Comparison of ENCODE assay signal across 8 mouse cellular contexts in the genomic region with DNA sequence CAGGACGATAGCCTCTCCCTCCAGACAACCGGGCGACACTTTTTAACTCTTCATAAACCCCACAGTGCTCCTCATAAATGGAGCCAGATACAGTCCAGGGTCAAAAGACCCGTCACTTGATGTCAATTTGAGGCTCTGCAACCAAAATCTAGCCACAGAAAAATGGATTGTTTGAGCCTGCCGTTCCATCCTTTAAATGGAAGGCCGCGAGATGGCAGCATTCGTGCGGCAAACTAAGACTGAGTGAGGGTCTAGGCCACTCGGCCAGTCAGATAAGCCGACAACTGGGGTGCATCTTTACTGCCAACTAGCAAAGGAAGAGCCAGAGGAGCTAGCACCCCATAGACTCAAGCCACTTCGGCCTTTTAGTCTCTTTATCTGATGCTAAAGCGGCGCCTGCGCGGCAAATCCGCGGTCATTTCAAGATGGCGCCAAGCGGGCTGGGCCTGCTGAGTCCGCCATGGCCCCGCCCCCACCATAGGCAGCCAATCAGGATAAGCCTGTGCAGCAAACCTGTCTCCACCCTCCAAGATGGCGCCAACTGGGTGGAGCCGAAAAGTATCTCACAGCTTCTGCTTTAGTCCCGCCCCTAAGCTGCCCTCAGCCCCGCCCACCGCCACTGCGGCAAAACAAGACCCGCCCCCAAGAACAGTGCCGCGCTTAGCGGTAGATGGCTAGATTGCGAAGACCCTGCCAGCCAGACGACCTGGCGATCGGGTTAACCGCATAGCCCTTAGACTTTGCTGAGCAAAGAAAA. TPM values are rescaled to one million over a fixed set of nuclear protein-coding genes. Genes with fewer than 3 reads are reported as not detected.
DNase-seq lines count a peak whose midpoint lies in the region; ATAC-seq and TF ChIP-seq lines count a peak whose summit lies in the region.

No protein-coding gene starts in this region.

- H3K27ac ChIP-seq in forebrain, embryonic 15.5 days (replicated peaks) = peak overlapping the region; percentile 98
- peak overlapping the region; percentile 73 for H3K27ac ChIP-seq in liver, embryonic 15.5 days (replicated peaks)
- H3K27ac ChIP-seq in neural tube, embryonic 12.5 days = peak overlapping the region; percentile 81

- H3K27me3 ChIP-seq in G1E (ENCODE audit: insufficient read depth, low read length) = no peaks in the 10 kb centered on the region
- no peaks in the 10 kb centered on the region for H3K27me3 ChIP-seq in forebrain, embryonic 15.5 days
- peaks cover 20% of the 10 kb centered on the region for H3K27me3 ChIP-seq in liver, embryonic 15.5 days
- no peaks in the 10 kb centered on the region for H3K27me3 ChIP-seq in neural tube, embryonic 12.5 days (replicated peaks)

- H3K4me3 ChIP-seq in G1E (ENCODE audit: low read depth, low read length) = peak overlapping the region; percentile 76
- peak overlapping the region; percentile 60 for H3K4me3 ChIP-seq in forebrain, embryonic 15.5 days
- H3K4me3 ChIP-seq in liver, embryonic 15.5 days (replicated peaks) = peak overlapping the region; percentile 55
- peak overlapping the region; percentile 53 for H3K4me3 ChIP-seq in neural tube, embryonic 12.5 days

- peaks cover 10% of the 10 kb centered on the region for H3K4me1 ChIP-seq in G1E (ENCODE audit: insufficient read depth, low read depth, low read length)
- no peaks in the 10 kb centered on the region; the same call in 1 of the 2 replicates for H3K4me1 ChIP-seq in forebrain, embryonic 15.5 days
- H3K4me1 ChIP-seq in liver, embryonic 15.5 days (replicated peaks) = no peaks in the 10 kb centered on the region
- H3K4me1 ChIP-seq in neural tube, embryonic 12.5 days = no peaks in the 10 kb centered on the region

- ATAC-seq in G1E (ENCODE audit: extremely low read depth, insufficient number of reproducible peaks, low FRiP score, poor library complexity, severe bottlenecking) = peak; percentile 23; the same call in 1 of the 2 replicates
- ATAC-seq in forebrain, embryonic 15.5 days (replicated peaks) = peak; percentile 45
- peak; percentile 30 for ATAC-seq in liver, embryonic 15.5 days (ENCODE audit: insufficient read depth)
- peak; percentile 62 for ATAC-seq in neural tube, embryonic 12.5 days (ENCODE audit: low FRiP score, low read depth)

- whole genome bisulfite sequencing in forebrain, embryonic 15.5 days = 51% methylated on average over 37 of the region's 37 CpGs
- 42% methylated on average over 37 of the region's 37 CpGs for WGBS in liver, embryonic 15.5 days (ENCODE audit: insufficient replicate concordance)
- WGBS in neural tube, embryonic 12.5 days = 51% methylated on average over 37 of the region's 37 CpGs

- DNase-seq in G1E (ENCODE audit: low spot score) = peak; percentile 31
- DNase-seq in cerebellum, adult 11-12 months = peak; percentile 98
- DNase-seq in heart, postnatal 10 days = peak; percentile 96 to 97
- DNase-seq in kidney, postnatal 4 days = peak; percentile 98 to 99
- peak; percentile 99 for DNase-seq in testis, postnatal 14 days (ENCODE audit: low spot score)

- peaks cover 30% of the 10 kb centered on the region for H3K9me3 ChIP-seq in G1E (replicated peaks)
- H3K9me3 ChIP-seq in forebrain, embryonic 15.5 days = peaks cover 19% of the 10 kb centered on the region
- H3K9me3 ChIP-seq in liver, embryonic 15.5 days (replicated peaks) = peaks cover 6% of the 10 kb centered on the region; the same call in 1 of the 2 replicates
- peaks cover 31% of the 10 kb centered on the region for H3K9me3 ChIP-seq in neural tube, embryonic 12.5 days

- peaks cover 9% of the 10 kb centered on the region for H3K36me3 ChIP-seq in G1E (replicated peaks)
- H3K36me3 ChIP-seq in forebrain, embryonic 15.5 days = peaks cover 15% of the 10 kb centered on the region; the same call in 1 of the 2 replicates
- H3K36me3 ChIP-seq in liver, embryonic 15.5 days (replicated peaks) = peaks cover 6% of the 10 kb centered on the region; the same call in 1 of the 2 replicates
- H3K36me3 ChIP-seq in neural tube, embryonic 12.5 days = peaks cover 10% of the 10 kb centered on the region; the same call in 1 of the 2 replicates

- H3K4me2 ChIP-seq in forebrain, embryonic 15.5 days (replicated peaks) = peak overlapping the region; percentile 52
- H3K4me2 ChIP-seq in liver, embryonic 15.5 days = peak overlapping the region; percentile 58
- H3K4me2 ChIP-seq in neural tube, embryonic 12.5 days (replicated peaks) = peak overlapping the region; percentile 58

- H3K9ac ChIP-seq in forebrain, embryonic 15.5 days (replicated peaks) = peak overlapping the region; percentile 64
- peak overlapping the region; percentile 15; the same call in 1 of the 2 replicates for H3K9ac ChIP-seq in liver, embryonic 15.5 days
- H3K9ac ChIP-seq in neural tube, embryonic 12.5 days = peak overlapping the region; percentile 56

- no peak for TF ChIP-seq CTCF in G1E (IDR thresholded peaks at IDR 0.05; ENCODE audit: low read depth, low read length)

- intact Hi-C loops in heart, postnatal 10 days (cut with DNase I) = no loop called here

RNA-seq across cellular contexts. Expression of a gene that starts 1.0 kb away (rescaled TPM):
- total RNA-seq in G1E (2014; fragmentation: Nextera tagmentation) = 49.7 and 54.3 TPM in 2 replicates
- 20.9 and 24.6 TPM in 2 replicates for total RNA-seq in G1E (2017)
- 2.2 and 2.4 TPM in 2 replicates for polyA plus RNA-seq in G1E (2012)
- 51.1 and 58.7 TPM in 2 replicates for polyA plus RNA-seq in forebrain, embryonic 15.5 days (2015; fragmentation: Nextera tagmentation; extraction: Ambion mirVana)
- total RNA-seq in heart, postnatal 10 days (2021) = 10 to 100 TPM; 41.1 to 46.9 TPM
- polyA plus RNA-seq in liver, embryonic 15.5 days (2015; fragmentation: Nextera tagmentation; extraction: Ambion mirVana) = 41.6 and 43.8 TPM in 2 replicates
- polyA plus RNA-seq in neural tube, embryonic 12.5 days (2016; fragmentation: Nextera tagmentation; extraction: Ambion mirVana) = 104 and 116 TPM in 2 replicates

RNA-seq across cellular contexts. Expression of a gene that starts 1.1 kb away (rescaled TPM):
- total RNA-seq in G1E (2014; fragmentation: Nextera tagmentation) (6.1 and 6.9 TPM in 2 replicates), G1E (2017) (1.7 and 2.2 TPM in 2 replicates)
- 0.09 and 0.15 TPM in 2 replicates for polyA plus RNA-seq in G1E (2012)
- polyA plus RNA-seq in forebrain, embryonic 15.5 days (2015; fragmentation: Nextera tagmentation; extraction: Ambion mirVana) = 22.4 and 26.1 TPM in 2 replicates
- total RNA-seq in heart, postnatal 10 days (2021) = 1 to 10 TPM in 1 of 2 experiments, under 1 TPM in 1; 0.87 to 1.2 TPM
- 1.6 and 1.7 TPM in 2 replicates for polyA plus RNA-seq in liver, embryonic 15.5 days (2015; fragmentation: Nextera tagmentation; extraction: Ambion mirVana)
- 17.3 and 17.5 TPM in 2 replicates for polyA plus RNA-seq in neural tube, embryonic 12.5 days (2016; fragmentation: Nextera tagmentation; extraction: Ambion mirVana)

RNA-seq across cellular contexts. Expression of a gene that starts 33.0 kb away (rescaled TPM):
- not detected in 2 replicates for total RNA-seq in G1E (2014; fragmentation: Nextera tagmentation)
- total RNA-seq in G1E (2017) = 0.11 TPM in 1 of 2 replicates, not detected in the other
- not detected in 2 replicates for polyA plus RNA-seq in G1E (2012)
- polyA plus RNA-seq in forebrain, embryonic 15.5 days (2015; fragmentation: Nextera tagmentation; extraction: Ambion mirVana) = 3.2 and 3.7 TPM in 2 replicates
- total RNA-seq in heart, postnatal 10 days (2021) = 1 to 10 TPM; 7.8 to 9.6 TPM
- 1.3 and 1.4 TPM in 2 replicates for polyA plus RNA-seq in liver, embryonic 15.5 days (2015; fragmentation: Nextera tagmentation; extraction: Ambion mirVana)
- 1.1 and 1.5 TPM in 2 replicates for polyA plus RNA-seq in neural tube, embryonic 12.5 days (2016; fragmentation: Nextera tagmentation; extraction: Ambion mirVana)

Comparison
In these comparisons a context has a peak if more than half of its experiments do, and no peak if none do; other contexts are left out.
1. Peak in every context shown above with its lines: DNase-seq, ATAC-seq, H3K4me3 ChIP-seq and H3K27ac ChIP-seq.
2. DNase-seq: peak in every context shown above with its lines; median percentile 99 in testis, postnatal 14 days; 98 in kidney, postnatal 4 days; 98 in cerebellum, adult 11-12 months; 96 in heart, postnatal 10 days; 31 in G1E.
3. RNA of a gene that starts 1.0 kb away (polyA plus RNA-seq): 104 to 116 TPM in neural tube, embryonic 12.5 days, 51.1 to 58.7 TPM in forebrain, embryonic 15.5 days and 41.6 to 43.8 TPM in liver, embryonic 15.5 days; 2.2 to 2.4 TPM in G1E; every median in the first group is over 10 times any median in the second.